Mouse (Mus musculus) midbrain, embryonic 12.5 days (tissue): ENCODE results near the gene Foxb1. TPM values are rescaled to one million over a fixed set of nuclear protein-coding genes. Genes with fewer than 3 reads are reported as not detected.

Source experiments
- ATAC-seq: fragments of 200-750 bp; cut with Nextera tagmentation; 2 replicates; pipeline ENCODE4 v1.8.0; 2017; ENCODE audit warnings: low read depth, moderate TSS enrichment, moderate library complexity; ENCODE audit not compliant: low FRiP score
- H3K27ac ChIP-seq: fragments of 300-500 bp; sonication (generic); replicated peaks from 2 replicates; pipeline ENCODE4 v1.5.1; 2016; ENCODE audit warnings: mild to moderate bottlenecking
- H3K27me3 ChIP-seq: fragments of 300-500 bp; sonication (generic); 2 replicates; pipeline ENCODE4 v1.6.1; 2016; ENCODE audit warnings: mild to moderate bottlenecking
- H3K36me3 ChIP-seq: fragments of 300-500 bp; sonication (generic); 2 replicates; pipeline ENCODE4 v1.6.1; 2016
- H3K4me1 ChIP-seq: fragments of 300-500 bp; sonication (generic); 2 replicates; pipeline ENCODE4 v1.6.1; 2016
- H3K4me2 ChIP-seq: fragments of 300-500 bp; sonication (generic); replicated peaks from 2 replicates; pipeline ENCODE4 v1.6.1; 2016; ENCODE audit warnings: mild to moderate bottlenecking, moderate library complexity
- H3K4me3 ChIP-seq: fragments of 300-500 bp; sonication (generic); 2 replicates; pipeline ENCODE4 v1.5.1; 2016; ENCODE audit warnings: mild to moderate bottlenecking
- H3K9ac ChIP-seq: fragments of 300-500 bp; sonication (generic); replicated peaks from 2 replicates; pipeline ENCODE4 v1.6.1; 2016; ENCODE audit warnings: mild to moderate bottlenecking, moderate library complexity
- H3K9me3 ChIP-seq: fragments of 300-500 bp; sonication (generic); 2 replicates; pipeline ENCODE4 v1.6.1; 2016; ENCODE audit warnings: mild to moderate bottlenecking
- WGBS: fragments of 180-500 bp; shearing (Covaris S2); methylation state at CpG from one replicate; pipeline ENCODE4 v1.1.7; 2016; 5-methylcytosine and 5-hydroxymethylcytosine counted together
- polyA plus RNA-seq: library from polyadenylated mRNA; unstranded; fragments of >200 nt; fragmentation: Nextera tagmentation; extraction: Ambion mirVana; gene quantifications from 2 replicates; pipeline ENCODE4 v1.2.1, GENCODE M21; 2016

The Foxb1 gene
- polyA plus RNA-seq, 1 experiment from 2014 or later: 7.3 TPM

- WGBS: 1% methylated on average over 42 of the region's 42 CpGs
- 0 out of 2 replicates have a peak, but pooled peaks have one; percentile 11 for ATAC-seq
- Histone ChIP-seq H3K27me3 (peaks cover 89% of the 10 kb centered on the region), H3K4me2 (peak overlapping the region; percentile 71), H3K9ac (peak overlapping the region; percentile 43), H3K9me3 (no peaks in the 10 kb centered on the region), H3K4me3 (peak overlapping the region; percentile 57), H3K4me1 (peaks cover 84% of the 10 kb centered on the region), H3K27ac (peak overlapping the region; percentile 76), H3K36me3 (no peaks in the 10 kb centered on the region)
These were observed 4.1 kb upstream of the Foxb1 start for GRCm38 (mm10) chr9:69764586-69765482.

DNA sequence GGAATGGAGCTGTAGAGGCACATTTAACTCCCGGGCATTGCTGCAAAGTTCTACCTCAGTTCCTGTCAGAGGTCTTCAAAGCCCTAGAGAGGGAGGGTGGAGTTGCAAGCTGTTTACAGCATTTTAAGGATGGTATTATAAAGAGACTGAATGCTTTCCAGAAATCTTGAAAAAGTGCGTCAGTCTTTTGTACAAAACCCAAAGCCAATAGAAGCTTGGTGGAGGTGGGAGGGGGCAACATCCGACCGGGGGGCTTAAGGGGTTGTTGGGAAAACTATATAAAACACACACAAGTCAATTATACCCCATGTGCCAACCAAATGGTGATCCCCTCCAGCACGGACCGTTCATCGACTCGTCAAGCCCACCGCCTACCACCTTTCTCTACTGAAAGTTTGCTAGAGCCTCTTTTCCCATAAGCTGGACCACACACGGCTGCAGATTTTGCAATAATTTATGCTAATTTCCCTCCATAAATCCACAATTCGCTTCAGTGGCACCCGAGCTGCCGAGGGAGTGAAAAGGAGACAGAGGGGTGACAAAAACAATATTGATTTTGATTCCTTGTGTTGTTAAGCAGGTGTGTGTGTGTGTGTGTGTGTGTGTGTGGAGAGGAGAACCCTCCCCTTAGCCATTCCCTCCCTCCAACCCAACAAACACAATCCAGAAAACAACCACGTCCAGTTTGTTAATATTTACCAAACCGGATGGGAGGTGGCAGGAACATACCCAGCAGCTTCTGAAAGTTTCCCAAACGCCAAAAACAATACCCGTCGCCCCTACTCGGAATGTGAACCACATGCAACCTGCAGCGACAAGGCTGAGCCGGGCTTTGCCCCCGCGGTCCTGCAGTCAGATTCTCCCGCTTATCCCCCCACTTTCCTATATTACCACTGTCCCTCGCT, 3.2 kb upstream of the Foxb1 start:
- no peaks in the 10 kb centered on the region for H3K9me3 ChIP-seq
- peak overlapping the region; percentile 43 for H3K9ac ChIP-seq
- WGBS: under 1% methylated on average over 25 of the region's 25 CpGs
- H3K4me2 ChIP-seq: peak overlapping the region; percentile 71
- peak overlapping the region; percentile 76 for H3K27ac ChIP-seq
- ATAC-seq: no peak
- peaks cover 86% of the 10 kb centered on the region for H3K4me1 ChIP-seq
- H3K36me3 ChIP-seq: no peaks in the 10 kb centered on the region
- H3K4me3 ChIP-seq: peak overlapping the region; percentile 57
- peaks cover 89% of the 10 kb centered on the region for H3K27me3 ChIP-seq

DNA sequence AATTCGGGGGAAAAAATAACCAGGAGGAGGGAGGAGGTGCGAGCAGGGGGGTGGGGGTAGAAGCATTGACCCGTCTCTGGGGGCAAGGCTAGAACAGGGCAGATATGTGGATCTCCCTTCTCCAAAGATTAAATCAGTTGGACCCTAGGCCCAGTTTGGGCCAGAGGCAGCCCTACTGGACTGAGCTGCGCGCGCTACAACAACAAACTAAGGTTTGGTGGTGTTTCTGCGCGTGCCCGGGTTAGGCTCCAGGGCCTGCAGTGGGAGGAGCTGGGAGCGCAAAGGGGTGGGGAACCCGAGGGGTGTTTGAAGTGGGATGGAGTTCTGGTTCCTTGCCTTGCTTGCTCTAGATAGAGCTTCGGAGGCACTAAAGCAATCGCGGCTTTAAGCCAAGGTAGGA, 2.0 kb upstream of the Foxb1 start:
- Histone ChIP-seq H3K27ac (peak overlapping the region; percentile 12; the same call in 1 of the 2 replicates), H3K9ac (no peak overlapping the region), H3K4me3 (peak overlapping the region; percentile 57)

GRCm38 (mm10) chr9:69762221-69762620, 1.5 kb upstream of the Foxb1 start:
- no peak overlapping the region for H3K9ac ChIP-seq
- H3K4me3 ChIP-seq: peak overlapping the region; percentile 57
- H3K27ac ChIP-seq: peak overlapping the region; percentile 12; the same call in 1 of the 2 replicates
- no peaks in the 10 kb centered on the region for H3K9me3 ChIP-seq
- peaks cover 81% of the 10 kb centered on the region for H3K4me1 ChIP-seq
- no peak for ATAC-seq
- H3K4me2 ChIP-seq: peak overlapping the region; percentile 71
- peaks cover 85% of the 10 kb centered on the region for H3K27me3 ChIP-seq
- H3K36me3 ChIP-seq: no peaks in the 10 kb centered on the region
- 0% methylated on average over 12 of the region's 12 CpGs for WGBS

More for the DNA sequence above, 2.0 kb upstream of the Foxb1 start:
- peaks cover 87% of the 10 kb centered on the region for H3K27me3 ChIP-seq
- peaks cover 84% of the 10 kb centered on the region for H3K4me1 ChIP-seq
- peak overlapping the region; percentile 71 for H3K4me2 ChIP-seq
- no peaks in the 10 kb centered on the region for H3K9me3 ChIP-seq
- WGBS: 0% methylated on average over 14 of the region's 14 CpGs
- H3K36me3 ChIP-seq: no peaks in the 10 kb centered on the region
- peak; percentile 20; the same call in 1 of the 2 replicates for ATAC-seq

DNA sequence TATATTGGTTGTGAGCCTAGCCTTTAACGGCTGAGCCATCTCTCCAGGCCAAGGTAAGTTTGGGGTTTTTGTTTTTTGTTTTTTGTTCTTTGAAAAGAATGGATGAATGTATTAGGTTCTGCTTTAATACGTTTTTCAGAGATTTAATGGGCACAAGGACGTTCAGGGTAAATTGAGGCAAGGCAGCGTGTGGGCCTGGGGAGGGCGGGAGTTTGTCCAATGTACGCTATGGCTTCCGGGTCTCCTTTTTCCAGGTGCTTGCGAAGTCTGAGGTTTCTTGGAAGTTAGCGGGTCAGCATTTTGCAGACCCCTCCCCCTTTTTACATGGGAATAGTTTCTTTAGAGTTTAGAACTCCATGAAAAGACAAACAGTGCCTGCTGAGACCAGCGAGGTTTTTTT, 829 bp upstream of the Foxb1 start:
- 0 out of 2 replicates have a peak overlapping the region, but pooled peaks have one; percentile 4 for H3K9ac ChIP-seq
- H3K9me3 ChIP-seq: no peaks in the 10 kb centered on the region
- no peaks in the 10 kb centered on the region for H3K36me3 ChIP-seq
- 2% methylated on average over 10 of the region's 10 CpGs for whole genome bisulfite sequencing
- peak overlapping the region; percentile 71 for H3K4me2 ChIP-seq
- ATAC-seq: no peak
- H3K27ac ChIP-seq: no peak overlapping the region
- H3K4me3 ChIP-seq: peak overlapping the region; percentile 57
- peaks cover 88% of the 10 kb centered on the region for H3K27me3 ChIP-seq
- H3K4me1 ChIP-seq: peaks cover 78% of the 10 kb centered on the region

- no peaks in the 10 kb centered on the region for H3K9me3 ChIP-seq
- ATAC-seq: no peak
- peak overlapping the region; percentile 57 for H3K4me3 ChIP-seq
- H3K27me3 ChIP-seq: peaks cover 82% of the 10 kb centered on the region
- H3K36me3 ChIP-seq: no peaks in the 10 kb centered on the region
- H3K4me2 ChIP-seq: peak overlapping the region; percentile 71
- peak overlapping the region; percentile 73 for H3K9ac ChIP-seq
- under 1% methylated on average over 44 of the region's 44 CpGs for WGBS
- peaks cover 77% of the 10 kb centered on the region for H3K4me1 ChIP-seq
- peak overlapping the region; percentile 64 for H3K27ac ChIP-seq
These were observed 969 bp downstream of the Foxb1 start for GRCm38 (mm10) chr9:69759721-69760221.

DNA sequence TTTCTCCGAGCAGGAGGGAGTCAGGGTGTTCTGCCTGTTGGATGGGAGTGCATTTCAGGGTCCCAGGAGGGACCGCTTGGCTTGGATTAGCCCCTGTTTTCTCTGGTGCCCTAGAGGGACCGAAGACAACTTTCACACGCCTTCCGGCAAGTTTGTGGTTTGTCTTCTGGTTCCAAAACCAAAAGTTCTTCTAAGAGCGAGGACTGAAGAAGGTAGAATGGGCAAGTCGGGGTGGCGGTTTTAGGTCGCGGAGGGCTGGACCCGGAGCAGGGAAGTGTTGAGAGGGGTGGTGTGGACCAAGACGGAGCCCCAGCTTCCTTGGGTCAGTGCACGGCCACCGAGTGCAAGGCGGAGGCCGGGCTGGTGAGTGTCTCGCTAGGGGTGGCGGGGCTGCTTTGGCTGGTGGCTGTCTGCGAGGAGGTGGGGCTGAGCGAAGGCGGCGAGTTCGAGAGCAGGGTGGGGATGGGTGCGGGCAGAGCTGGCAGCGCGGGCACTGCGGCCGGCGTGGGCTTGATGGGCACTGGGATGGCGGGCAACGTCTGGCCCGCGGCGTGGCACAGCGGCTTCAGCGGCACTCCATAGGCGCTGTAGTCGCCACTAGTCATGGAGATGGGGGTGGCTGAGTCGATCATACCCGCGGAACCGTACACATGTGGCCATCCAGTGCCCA, 1.7 kb downstream of the Foxb1 start:
- peak overlapping the region; percentile 71 for H3K4me2 ChIP-seq

DNA sequence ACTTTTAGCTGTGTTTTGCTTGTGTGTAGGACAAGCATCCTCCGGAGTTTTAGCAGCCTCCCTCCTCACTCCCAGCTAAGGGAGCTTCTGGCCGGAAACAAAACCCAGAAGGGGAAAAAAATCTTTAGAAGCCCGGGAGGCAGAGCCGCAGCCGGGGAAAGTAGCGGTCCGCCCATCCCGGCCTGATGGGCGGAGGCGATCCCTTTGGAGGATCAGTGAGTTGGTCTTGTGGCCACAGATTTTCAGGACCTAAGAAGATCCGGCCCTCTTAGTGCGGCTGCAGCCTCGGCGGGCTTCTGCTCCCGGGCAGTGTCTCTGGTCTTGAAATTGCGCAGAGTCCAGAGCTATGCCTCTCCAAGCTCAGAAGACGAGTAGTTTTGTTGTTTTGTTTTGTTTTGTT, 2.2 kb downstream of the Foxb1 start:
- Histone ChIP-seq H3K9ac (peak overlapping the region; percentile 73), H3K4me1 (peaks cover 73% of the 10 kb centered on the region), H3K27me3 (peaks cover 69% of the 10 kb centered on the region), H3K27ac (peak overlapping the region; percentile 64), H3K4me3 (peak overlapping the region; percentile 57), H3K9me3 (no peaks in the 10 kb centered on the region), H3K36me3 (no peaks in the 10 kb centered on the region), H3K4me2 (peak overlapping the region; percentile 71)
- no peak for ATAC-seq
- under 1% methylated on average over 17 of the region's 17 CpGs for WGBS

More for the DNA sequence above, 1.7 kb downstream of the Foxb1 start:
- Histone ChIP-seq H3K27me3 (peaks cover 75% of the 10 kb centered on the region), H3K4me3 (peak overlapping the region; percentile 57), H3K9ac (peak overlapping the region; percentile 73), H3K9me3 (no peaks in the 10 kb centered on the region), H3K36me3 (no peaks in the 10 kb centered on the region), H3K4me1 (peaks cover 75% of the 10 kb centered on the region), H3K27ac (peak overlapping the region; percentile 64)
- no peak for ATAC-seq
- under 1% methylated on average over 38 of the region's 42 CpGs for WGBS

DNA sequence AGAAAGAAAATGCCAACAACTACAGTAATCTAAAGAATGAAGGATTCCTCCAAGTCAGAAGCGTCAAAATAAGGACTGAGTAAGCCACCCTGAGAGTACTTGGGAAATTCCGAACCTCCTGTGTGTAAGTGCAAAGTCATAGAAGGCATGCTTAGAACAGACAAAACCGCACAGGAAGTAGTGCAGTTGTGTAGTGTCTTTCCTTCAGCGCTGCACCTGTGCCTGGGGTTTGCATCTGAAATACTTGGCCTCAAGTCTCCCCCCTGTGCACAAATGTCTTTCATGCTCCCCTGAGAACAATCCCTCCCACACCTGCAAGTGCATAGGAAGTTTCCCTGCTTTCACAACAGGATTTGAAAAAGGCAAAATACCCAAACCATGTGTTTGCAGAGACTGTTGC, 3.5 kb downstream of the Foxb1 start:
- H3K27me3 ChIP-seq: peaks cover 56% of the 10 kb centered on the region
- H3K4me1 ChIP-seq: peaks cover 65% of the 10 kb centered on the region
- 11% methylated on average over 4 of the region's 4 CpGs for WGBS
- no peaks in the 10 kb centered on the region for H3K9me3 ChIP-seq
- H3K36me3 ChIP-seq: no peaks in the 10 kb centered on the region
- ATAC-seq: no peak
- H3K9ac ChIP-seq: no peak overlapping the region
- peak overlapping the region; percentile 18; the same call in 1 of the 2 replicates for H3K4me3 ChIP-seq
- H3K4me2 ChIP-seq: peak overlapping the region; percentile 71
- no peak overlapping the region for H3K27ac ChIP-seq

- Histone ChIP-seq H3K4me1 (peaks cover 58% of the 10 kb centered on the region), H3K4me3 (no peak overlapping the region)
These were observed 4.3 kb downstream of the Foxb1 start for GRCm38 (mm10) chr9:69756456-69756855.

DNA sequence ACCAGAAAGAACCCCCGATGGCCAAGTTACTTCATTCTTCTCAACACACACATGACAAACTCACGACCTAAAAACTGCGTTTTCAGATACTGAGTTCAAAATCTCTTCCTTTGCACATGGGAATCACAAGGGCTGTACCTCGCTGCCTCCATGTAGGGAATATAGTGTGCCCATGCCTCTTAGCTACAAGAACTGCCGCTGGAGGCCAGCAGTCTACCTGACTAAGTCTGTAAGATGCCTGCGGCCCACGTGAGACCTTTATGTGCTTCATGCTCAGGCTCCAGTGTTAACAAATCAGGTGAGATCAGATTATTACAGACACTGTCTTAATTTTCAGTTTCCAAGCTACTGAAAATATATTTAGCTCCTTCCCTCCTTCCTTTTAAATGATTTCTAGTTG, 4.7 kb downstream of the Foxb1 start:
- no peaks in the 10 kb centered on the region for H3K36me3 ChIP-seq
- 19% methylated on average over 7 of the region's 7 CpGs for WGBS
- H3K4me3 ChIP-seq: no peak overlapping the region
- no peak for ATAC-seq
- peak overlapping the region; percentile 28 for H3K4me2 ChIP-seq
- H3K4me1 ChIP-seq: peaks cover 55% of the 10 kb centered on the region
- H3K27ac ChIP-seq: no peak overlapping the region
- no peaks in the 10 kb centered on the region for H3K9me3 ChIP-seq
- no peak overlapping the region for H3K9ac ChIP-seq
- H3K27me3 ChIP-seq: peaks cover 46% of the 10 kb centered on the region

More at GRCm38 (mm10) chr9:69756456-69756855, 4.3 kb downstream of the Foxb1 start:
- Histone ChIP-seq H3K4me2 (peak overlapping the region; percentile 28), H3K27me3 (peaks cover 49% of the 10 kb centered on the region), H3K27ac (no peak overlapping the region), H3K36me3 (no peaks in the 10 kb centered on the region), H3K9ac (no peak overlapping the region), H3K9me3 (no peaks in the 10 kb centered on the region)
- ATAC-seq: no peak
- 7% methylated on average over 3 of the region's 3 CpGs for WGBS
